Mouse (Mus musculus) right cerebral cortex, adult 2 months (tissue): ENCODE measurements around the gene Purb.
"Not testable (repeated sequence)": the region's sequence is repeated elsewhere in the genome, so short reads cannot be mapped to it uniquely, and the experiment has no call there.

Experiments
- DNase-seq, 2 experiments: peaks; one replicate each; pipeline ENCODE4 v3.0.0; 2021 to 2022; ENCODE audit warnings: low spot score in 2 of 2

Gene Purb

DNA sequence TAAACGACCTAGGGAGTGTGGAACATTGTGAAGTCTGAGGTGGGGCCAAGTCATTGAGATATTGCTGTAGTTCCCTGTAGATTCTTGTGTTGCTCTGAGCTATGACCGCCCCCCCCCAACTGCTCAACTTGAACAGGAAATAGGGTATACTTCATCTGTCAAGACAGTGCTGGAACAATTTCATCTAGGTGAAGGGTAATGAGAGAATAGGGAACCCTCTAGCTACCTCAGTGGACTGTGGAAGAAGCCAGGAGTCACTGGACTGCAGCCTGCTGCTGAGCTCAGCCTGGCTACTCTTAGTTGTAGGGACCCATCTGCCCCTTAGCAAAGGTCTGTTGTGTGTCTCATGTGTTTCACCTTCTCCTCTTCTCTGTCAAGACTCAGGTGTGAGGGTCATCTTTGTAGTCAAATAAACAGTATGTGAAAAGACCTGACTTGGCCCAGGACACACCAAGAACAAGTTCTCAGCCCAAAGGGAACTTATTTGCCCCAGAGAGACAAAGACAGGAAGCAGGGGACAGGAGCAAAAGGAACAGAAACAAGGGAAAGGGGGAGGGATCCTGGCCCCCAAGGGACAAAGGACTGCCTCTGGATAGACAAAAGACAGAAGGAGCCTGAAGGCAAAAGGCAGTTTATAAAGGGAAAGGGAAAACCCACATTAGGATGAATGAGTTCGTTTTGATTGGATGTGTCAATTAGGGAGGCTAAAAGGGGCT is 8.7 kb upstream of the Purb start:
- no peak for DNase-seq

- no peak for DNase-seq
Observed at GRCm38 (mm10) chr11:6483103-6483502, 7.4 kb upstream of the Purb start.

DNA sequence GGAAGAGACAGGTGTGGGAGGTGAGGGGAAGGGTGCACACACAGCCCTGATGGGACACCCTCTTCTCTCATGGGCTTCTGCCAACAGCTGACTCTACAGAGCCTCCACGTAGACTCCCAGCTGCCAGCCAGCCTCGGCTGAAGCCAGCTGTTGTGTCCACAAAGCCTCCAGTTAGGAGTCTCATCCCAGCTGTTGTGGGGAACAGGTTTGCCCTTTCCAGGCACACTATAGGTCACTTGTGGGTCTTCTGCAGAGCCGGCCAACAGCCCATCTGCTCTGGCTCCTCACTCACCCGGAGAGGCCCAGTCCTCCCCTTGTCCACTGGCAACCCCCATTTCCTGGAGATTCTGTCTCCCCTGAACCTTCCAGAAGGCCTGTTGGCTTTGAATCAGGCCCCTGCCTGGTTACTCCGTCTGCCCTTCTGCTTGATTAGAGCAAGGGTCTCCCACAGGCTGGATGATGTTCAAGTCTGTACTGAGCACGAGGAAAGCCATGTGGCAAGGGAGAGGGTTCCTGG is 6.0 kb upstream of the Purb start:
- DNase-seq = no peak

GRCm38 (mm10) chr11:6480681-6481405 is 5.1 kb upstream of the Purb start:
- peak; percentile 17 for DNase-seq

- DNase-seq = no peak
Observed at GRCm38 (mm10) chr11:6480191-6480590, 4.5 kb upstream of the Purb start.

- DNase-seq = no peak
Observed at GRCm38 (mm10) chr11:6479231-6479630, 3.5 kb upstream of the Purb start.

- DNase-seq = no peak
Observed at GRCm38 (mm10) chr11:6477350-6477749, 1.6 kb upstream of the Purb start.

DNA sequence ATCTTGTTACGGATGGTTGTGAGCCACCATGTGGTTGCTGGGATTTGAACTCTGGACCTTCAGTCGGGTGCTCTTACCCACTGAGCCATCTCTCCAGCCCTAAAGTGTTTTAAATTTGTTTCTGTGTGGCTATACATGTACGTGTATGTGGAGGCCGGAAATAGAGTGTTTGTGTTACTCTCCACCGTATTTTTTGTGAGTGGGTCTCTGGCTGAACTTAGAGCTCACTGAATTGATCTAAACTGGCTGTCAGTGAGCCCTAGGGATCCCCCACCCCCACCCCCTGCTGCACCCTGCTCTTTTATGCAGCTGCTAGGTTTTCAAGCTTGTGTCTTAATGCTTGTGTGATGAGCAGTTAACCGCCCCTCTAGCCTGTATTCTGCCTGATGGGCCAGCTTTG is 1.2 kb upstream of the Purb start:
- no peak for DNase-seq

DNA sequence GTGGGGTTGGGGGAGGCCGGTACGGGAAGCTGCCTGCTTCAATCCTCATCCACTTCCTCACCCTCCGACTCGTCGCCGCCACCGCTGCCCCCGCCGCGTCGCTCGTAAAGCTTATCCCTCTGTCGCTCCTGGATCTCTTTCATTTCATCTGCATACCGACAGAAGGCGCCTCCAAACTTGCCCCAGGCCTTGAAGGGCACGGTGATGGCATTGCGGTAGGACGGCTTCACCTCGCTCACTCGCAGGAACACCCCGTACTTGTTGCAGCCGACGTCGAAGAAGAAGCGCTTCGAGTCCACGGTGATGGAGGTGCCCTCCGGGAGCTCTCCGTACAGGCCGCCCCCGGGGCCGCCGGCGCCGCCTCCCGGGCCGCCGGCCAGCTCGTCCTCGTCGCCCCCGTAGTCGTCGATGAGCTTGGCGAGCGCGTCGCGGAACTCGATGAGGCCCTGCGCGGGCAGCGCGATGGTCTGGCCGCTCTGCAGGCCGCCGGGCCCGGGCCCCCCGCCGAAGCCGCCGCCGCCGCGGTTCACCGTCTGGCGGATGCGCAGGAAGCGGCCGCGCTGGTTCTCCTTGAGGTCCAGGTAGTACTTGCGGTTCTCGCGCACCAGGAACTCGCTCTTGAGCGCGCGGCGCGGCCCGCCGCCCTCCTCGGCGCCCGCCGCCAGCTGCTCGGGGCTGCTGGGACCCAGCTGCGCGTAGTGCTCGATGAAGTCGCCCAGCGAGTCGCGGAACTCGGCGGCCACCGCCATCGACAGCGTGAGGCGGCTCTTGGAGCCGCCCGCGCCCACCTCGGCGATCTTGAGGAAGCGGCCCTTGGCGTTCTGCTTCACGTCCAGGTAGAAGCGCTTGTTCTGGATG is 614 bp downstream of the Purb start:
- peak; percentile 47 to 52 for DNase-seq

DNA sequence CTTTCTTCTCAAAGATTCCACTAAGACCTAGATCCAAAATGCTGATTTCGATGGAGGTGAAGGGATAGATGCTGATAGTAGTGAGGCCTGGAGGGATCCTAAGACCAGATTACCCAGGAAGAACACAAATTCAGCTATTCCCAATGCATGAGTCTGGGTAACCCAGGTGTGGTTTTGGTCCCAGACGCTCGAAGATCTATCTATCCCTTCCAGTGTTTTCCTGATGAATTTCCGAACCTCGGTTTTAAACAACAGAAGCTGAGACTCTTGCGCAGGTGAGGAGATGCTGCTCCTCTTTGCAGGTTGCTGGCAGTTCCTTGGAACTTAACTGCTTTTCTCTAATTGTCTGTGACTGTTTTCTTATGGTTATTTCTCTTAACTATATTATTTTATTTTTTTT is 1.3 kb downstream of the Purb start:
- no peak for DNase-seq

GRCm38 (mm10) chr11:6472076-6472475 is 3.6 kb downstream of the Purb start:
- DNase-seq = no peak

- no peak for DNase-seq
Observed at GRCm38 (mm10) chr11:6471493-6471892, 4.2 kb downstream of the Purb start.

DNA sequence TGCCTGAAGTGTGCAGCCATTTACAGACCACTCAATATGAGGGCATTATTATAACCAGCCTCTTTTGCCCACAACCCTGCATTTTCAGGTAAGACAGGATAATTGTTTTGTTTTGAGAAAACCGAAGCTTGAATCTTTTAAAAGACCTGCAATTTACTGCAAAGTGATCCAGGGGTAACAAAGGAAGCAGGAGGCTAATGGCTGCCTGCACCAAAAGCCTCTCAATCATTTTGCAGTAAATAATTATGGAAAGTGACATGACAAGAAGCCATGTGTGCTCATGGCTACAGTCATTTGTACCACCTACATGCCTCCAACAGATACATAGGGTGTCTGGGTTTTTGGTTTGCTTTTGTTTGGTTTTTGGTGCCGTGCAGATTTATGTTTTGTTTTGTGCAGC is 4.7 kb downstream of the Purb start:
- no peak for DNase-seq

- DNase-seq = no peak
Observed at GRCm38 (mm10) chr11:6468541-6468940, 7.2 kb downstream of the Purb start.

DNA sequence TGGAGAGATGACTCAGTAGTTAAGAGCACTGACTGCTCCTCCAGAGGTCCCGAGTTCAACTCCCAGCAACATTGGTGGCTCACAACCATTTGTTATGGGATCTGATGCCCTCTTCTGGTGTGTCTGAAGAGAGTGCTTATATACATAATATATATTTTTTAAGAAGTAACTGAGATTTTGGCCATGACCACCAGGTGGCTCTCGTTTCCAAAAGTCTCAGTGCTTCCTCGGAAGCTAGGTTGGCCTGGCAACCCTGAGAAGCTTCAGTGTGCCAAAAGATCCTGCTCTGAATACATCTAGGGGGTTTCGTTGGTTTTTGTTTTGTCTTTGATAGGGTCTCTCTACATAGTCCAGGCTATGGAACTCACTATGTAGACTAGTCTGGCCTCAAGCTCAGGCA is 10.6 kb downstream of the Purb start:
- DNase-seq = peak; percentile 64 to 76

DNA sequence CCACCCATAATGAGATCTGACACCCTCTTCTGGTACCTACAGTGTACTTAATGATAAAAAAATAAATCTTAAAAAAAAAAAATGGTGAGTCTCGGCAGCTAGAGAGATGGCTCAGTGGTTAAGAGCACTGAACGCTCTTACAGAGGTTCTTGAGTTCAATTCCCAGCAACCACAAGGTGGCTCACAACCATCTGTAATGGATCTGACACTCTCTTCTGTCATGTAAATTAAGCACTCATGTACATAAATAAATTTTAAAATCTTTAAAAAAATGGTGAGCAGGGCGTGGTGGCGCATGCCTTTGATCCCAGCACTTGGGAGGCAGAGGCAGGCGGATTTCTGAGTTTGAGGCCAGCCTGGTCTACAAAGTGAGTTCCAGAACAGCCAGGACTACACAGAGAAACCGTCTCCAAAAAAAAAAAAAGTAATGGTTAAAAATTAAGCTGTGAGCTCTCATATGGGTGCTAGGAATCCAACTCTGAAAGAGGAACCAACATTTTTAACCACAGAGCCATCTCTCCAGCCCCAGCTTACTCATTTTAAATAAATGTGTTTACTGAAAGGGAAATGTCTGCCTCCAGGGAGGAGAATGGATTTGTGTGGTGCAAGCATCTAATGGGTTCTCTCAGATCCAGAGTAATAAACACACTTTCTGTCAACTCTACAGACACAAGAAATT is 12.4 kb downstream of the Purb start:
- no peak for DNase-seq

DNA sequence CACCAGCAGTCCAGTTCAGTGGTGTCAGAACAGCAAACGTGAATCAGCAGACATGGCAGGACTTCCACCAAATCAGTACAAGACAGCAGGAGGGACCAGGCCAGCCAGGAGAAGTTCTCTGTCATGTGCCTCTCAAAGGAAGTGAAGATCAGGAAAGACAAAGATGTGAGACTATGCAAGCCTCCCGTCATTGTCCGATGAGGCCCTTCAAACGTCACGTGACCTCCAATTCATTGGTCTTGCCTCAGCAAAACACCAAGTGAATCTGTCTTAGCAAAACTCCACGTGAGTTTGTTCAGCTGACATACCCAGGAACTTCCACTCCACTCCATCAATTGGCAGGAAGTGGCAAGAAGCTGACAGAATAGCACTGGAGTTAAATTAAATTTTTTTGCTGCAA is 19.6 kb downstream of the Purb start:
- no peak for DNase-seq

GRCm38 (mm10) chr11:6448155-6448554 is 27.6 kb downstream of the Purb start:
- not testable (repeated sequence) for DNase-seq

DNA sequence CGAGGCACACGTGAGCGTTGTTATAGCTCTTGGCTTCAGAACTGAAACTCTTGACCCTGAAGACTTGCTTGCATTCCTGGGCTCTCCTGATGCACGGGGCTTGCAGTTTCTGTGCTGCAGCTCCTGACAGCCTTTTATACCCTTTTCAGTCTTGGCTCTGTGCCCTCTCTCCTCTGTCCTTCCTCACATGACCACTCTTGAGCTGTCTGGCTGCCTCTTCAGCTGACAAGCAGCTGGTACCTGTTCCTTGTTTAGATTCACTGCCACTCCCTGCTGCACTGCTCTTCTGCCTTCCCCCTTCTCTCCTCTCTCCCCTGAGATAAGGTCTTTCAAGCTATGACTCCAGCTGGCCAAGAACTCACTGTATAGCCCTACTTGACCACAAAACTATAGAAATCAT is 28.2 kb downstream of the Purb start:
- DNase-seq = no peak

DNA sequence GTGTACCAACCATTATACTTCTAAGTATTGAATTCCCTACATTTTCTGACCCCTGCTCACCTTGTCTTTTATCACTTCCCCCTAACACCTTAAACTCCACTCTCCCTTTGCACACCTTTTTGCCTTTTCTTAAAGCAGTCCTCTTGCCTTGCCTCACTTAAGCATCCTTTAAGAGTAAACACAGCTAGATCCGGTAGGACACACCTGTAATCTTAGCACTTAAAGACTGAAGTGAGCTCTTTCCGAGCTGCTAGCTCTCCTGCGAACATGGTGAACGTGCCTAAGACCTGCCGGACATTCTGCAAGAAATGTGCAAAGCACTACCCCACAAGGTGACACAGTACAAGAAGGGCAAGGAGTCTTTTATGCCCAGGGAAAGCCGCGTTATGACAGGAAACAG is 29.8 kb downstream of the Purb start:
- no peak for DNase-seq

GRCm38 (mm10) chr11:6445441-6445840 is 30.3 kb downstream of the Purb start:
- DNase-seq = no peak
